Comparison of ENCODE assay signal across 19 mouse cellular contexts in the genomic region with DNA sequence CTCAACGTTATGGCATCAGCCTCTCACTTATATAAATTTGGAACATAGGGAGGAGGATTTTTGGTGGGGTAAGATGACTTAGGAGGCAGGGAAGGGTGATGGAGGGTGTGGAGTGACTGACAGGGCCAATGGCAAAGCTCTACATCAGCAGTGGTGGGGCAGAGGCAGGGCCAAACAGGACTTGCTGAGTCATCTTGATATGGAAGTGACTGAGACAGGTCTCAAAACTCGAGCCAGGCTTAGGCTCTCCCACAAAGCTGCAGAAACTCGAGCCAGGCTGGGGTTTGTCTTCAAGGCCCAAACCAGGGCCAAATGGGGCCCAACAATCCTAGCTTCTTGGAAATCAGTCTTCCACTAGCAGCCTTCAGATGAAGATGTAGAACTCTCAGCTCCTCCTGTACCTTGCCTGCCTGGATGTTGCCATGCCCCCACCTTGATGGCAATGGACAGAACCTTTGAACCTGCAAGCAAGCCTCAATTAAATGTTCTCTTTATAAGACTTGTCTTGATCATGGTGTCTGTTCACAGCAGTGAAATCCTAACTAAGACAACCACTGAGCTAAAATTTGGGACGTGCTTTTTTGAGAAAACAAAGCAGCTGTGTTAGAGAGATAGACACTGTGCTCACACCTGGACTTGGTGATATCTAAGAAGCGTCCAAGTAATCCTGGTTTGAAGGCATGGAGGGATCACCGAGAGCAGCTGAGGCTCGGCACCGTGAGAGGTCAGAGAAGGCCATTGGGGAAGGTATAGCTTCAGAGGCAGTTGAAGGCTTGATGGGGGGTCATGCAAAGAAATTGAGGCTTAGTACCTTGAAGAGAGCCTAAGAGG. TPM values are rescaled to one million over a fixed set of nuclear protein-coding genes. Genes with fewer than 3 reads are reported as not detected.
A peak's percentile ranks its signal among the peaks of the same experiment; 100 is the strongest.
DNase-seq lines count a peak whose midpoint lies in the region; ATAC-seq and TF ChIP-seq lines count a peak whose summit lies in the region.
"Had no signal": no experiment of that assay in that cellular context is flagged by ENCODE, and none has a peak within 500 bp of the region (broad histone marks: within the 10 kb centered on the region; RNA-seq: fewer than 3 reads in every experiment).

No protein-coding gene starts in this region.

- intact Hi-C loops in heart, postnatal 36 days (cut with DNase I), result no loop called here
- intact Hi-C loops in left cerebral cortex, postnatal 10 days (cut with DNase I), result no loop called here

- H3K4me1 ChIP-seq in liver, embryonic 16.5 days (ENCODE audit: control insufficient read depth, low read depth, low read length), result peaks cover 20% of the 10 kb centered on the region

- no peaks in the 10 kb centered on the region for H3K9me3 ChIP-seq in liver, embryonic 16.5 days (replicated peaks; ENCODE audit: control insufficient read depth, low read length)

- no peaks in the 10 kb centered on the region for H3K27me3 ChIP-seq in liver, embryonic 16.5 days (ENCODE audit: control insufficient read depth, insufficient read depth, low read depth, low read length)
- H3K27me3 ChIP-seq: limb, embryonic 12.5 days; neural tube, embryonic 13.5 days; Patski had no signal

- H3K36me3 ChIP-seq in liver, embryonic 16.5 days (ENCODE audit: control insufficient read depth, insufficient read depth), result no peaks in the 10 kb centered on the region
- H3K36me3 ChIP-seq: limb, embryonic 12.5 days; neural tube, embryonic 13.5 days had no signal

- TF ChIP-seq CTCF in layer of hippocampus, adult 2 months (conservative IDR thresholded peaks at IDR 0.05), result no peak

- H3K4me2 ChIP-seq in liver, embryonic 16.5 days (ENCODE audit: low read depth, low read length), result peak overlapping the region; percentile 34
- H3K4me2 ChIP-seq: limb, embryonic 12.5 days; neural tube, embryonic 13.5 days had no signal

- H3K9ac ChIP-seq in liver, embryonic 16.5 days (ENCODE audit: low read depth, low read length), result no peak overlapping the region
- H3K9ac ChIP-seq: limb, embryonic 12.5 days; neural tube, embryonic 13.5 days had no signal

- peak; percentile 56 for DNase-seq in heart, adult 11 months
- DNase-seq in heart, postnatal 36 days, result no peak
- peak; percentile 72 for DNase-seq in ES-CJ7 (ENCODE audit: low read depth, low spot score)
- no peak for DNase-seq in left cerebral cortex, postnatal 10 days (ENCODE audit: extremely low spot score in 1 of 2, low spot score in 2 of 2)
- no peak for DNase-seq in layer of hippocampus, adult 2 months (ENCODE audit: low spot score in 2 of 2)
- DNase-seq in urinary bladder, postnatal 25 days (ENCODE audit: low spot score), result no peak
- DNase-seq: cerebellum, adult 18-20 months; heart, adult 18-20 months; kidney, adult 18-20 months; kidney, postnatal 25 days; lung, postnatal 10 days; thymus, adult 18-20 months had no signal

- 36% methylated on average over 8 of the region's 8 CpGs for WGBS in liver, embryonic 16.5 days (ENCODE audit: insufficient replicate concordance)

- peak; percentile 74 for ATAC-seq in erythroblast, adult 5-6 weeks (replicated peaks; ENCODE audit: low FRiP score, poor library complexity, severe bottlenecking)
- ATAC-seq in liver, embryonic 16.5 days (ENCODE audit: low read depth), result peak; percentile 85
- ATAC-seq: forebrain, embryonic 16.5 days; hindbrain, postnatal 0 days; Patski had no signal

- H3K27ac ChIP-seq in liver, embryonic 16.5 days (ENCODE audit: low read length), result peak overlapping the region; percentile 6; the same call in 1 of the 2 replicates
- H3K27ac ChIP-seq in layer of hippocampus, adult 2 months, result no peak overlapping the region
- H3K27ac ChIP-seq: hindbrain, postnatal 0 days; limb, embryonic 12.5 days; neural tube, embryonic 13.5 days had no signal

- no peak overlapping the region for H3K4me3 ChIP-seq in liver, embryonic 16.5 days (ENCODE audit: low read depth, low read length)
- no peak overlapping the region for H3K4me3 ChIP-seq in layer of hippocampus, adult 2 months
- H3K4me3 ChIP-seq: limb, embryonic 12.5 days; neural tube, embryonic 13.5 days had no signal

RNA-seq across cellular contexts. Expression of gene Zfp810, which starts 15.1 kb away (rescaled TPM):
- 1 to 10 TPM; 6.3 to 8.2 TPM for total RNA-seq in heart, postnatal 36 days (2021)
- total RNA-seq in erythroblast, adult 5-6 weeks (2015; ENCODE audit: low replicate concordance), result 0.63 and 4.0 TPM in 2 replicates
- total RNA-seq in erythroblast, adult 5-6 weeks (2017; ENCODE audit: low replicate concordance), result 0.43 and 3.2 TPM in 2 replicates
- 2.7 and 2.8 TPM in 2 replicates for polyA plus RNA-seq in liver, embryonic 16.5 days (2015; fragmentation: Nextera tagmentation; extraction: Ambion mirVana)
- total RNA-seq in left cerebral cortex, postnatal 10 days (2021), result 10 to 100 TPM; 22.1 to 25.5 TPM
- total RNA-seq in layer of hippocampus, adult 2 months (2021), result 10 to 100 TPM; 19.9 to 23.2 TPM

Comparison
In these comparisons a context has a peak if more than half of its experiments do, and no peak if none do; other contexts are left out.
1. DNase-seq: peak in heart, adult 11 months (single experiment) and ES-CJ7 (single experiment); none in heart, postnatal 36 days (0 of 2), left cerebral cortex, postnatal 10 days (0 of 2), layer of hippocampus, adult 2 months (0 of 2) and urinary bladder, postnatal 25 days (single experiment).